Mouse (Mus musculus): ENCODE measurements around the gene Nek11. TPM values are rescaled to one million over a fixed set of nuclear protein-coding genes. Genes with fewer than 3 reads are reported as not detected.
A peak's percentile ranks its signal among the peaks of the same experiment; 100 is the strongest.

Gene Nek11
- total RNA-seq (2017) = 0.19 TPM in 1 of 2 replicates, not detected in the other

- ATAC-seq (replicated peaks in 1 of 2; ENCODE audit: insufficient read depth in 1 of 2, low FRiP score in 2 of 2, low TSS enrichment in 1 of 2, low read depth in 1 of 2, poor library complexity in 2 of 2, severe bottlenecking in 2 of 2) = peak; percentile 98 to 99
Observed at GRCm38 (mm10) chr9:105395218-105395627, at the start of gene Nek11, which contains the start of gene Aste1. Gene Nek11, minus strand, starts transcription at chr9:105395524. Gene Aste1, plus strand, starts transcription at chr9:105395392.

GRCm38 (mm10) chr9:105408549-105408948 lies 13.2 kb upstream of the Nek11 start:
- no peak for ATAC-seq (replicated peaks in 1 of 2; ENCODE audit: insufficient read depth in 1 of 2, low FRiP score in 2 of 2, low TSS enrichment in 1 of 2, low read depth in 1 of 2, poor library complexity in 2 of 2, severe bottlenecking in 2 of 2)

GRCm38 (mm10) chr9:105394720-105395119 lies 604 bp downstream of the Nek11 start:
- no peak for ATAC-seq (replicated peaks in 1 of 2; ENCODE audit: insufficient read depth in 1 of 2, low FRiP score in 2 of 2, low TSS enrichment in 1 of 2, low read depth in 1 of 2, poor library complexity in 2 of 2, severe bottlenecking in 2 of 2)

GRCm38 (mm10) chr9:105390616-105391015 lies 4.7 kb downstream of the Nek11 start:
- no peak for ATAC-seq (replicated peaks in 1 of 2; ENCODE audit: insufficient read depth in 1 of 2, low FRiP score in 2 of 2, low TSS enrichment in 1 of 2, low read depth in 1 of 2, poor library complexity in 2 of 2, severe bottlenecking in 2 of 2)

GRCm38 (mm10) chr9:105389289-105389688 lies 6.0 kb downstream of the Nek11 start:
- ATAC-seq (replicated peaks in 1 of 2; ENCODE audit: insufficient read depth in 1 of 2, low FRiP score in 2 of 2, low TSS enrichment in 1 of 2, low read depth in 1 of 2, poor library complexity in 2 of 2, severe bottlenecking in 2 of 2) = peak in 1 of 2 experiments; percentile 69; a peak in 1 of 4 replicates

- ATAC-seq (replicated peaks in 1 of 2; ENCODE audit: insufficient read depth in 1 of 2, low FRiP score in 2 of 2, low TSS enrichment in 1 of 2, low read depth in 1 of 2, poor library complexity in 2 of 2, severe bottlenecking in 2 of 2) = no peak
Observed at GRCm38 (mm10) chr9:105387403-105387802, 7.9 kb downstream of the Nek11 start.

GRCm38 (mm10) chr9:105379533-105380145 lies 15.7 kb downstream of the Nek11 start:
- no peak for ATAC-seq (replicated peaks in 1 of 2; ENCODE audit: insufficient read depth in 1 of 2, low FRiP score in 2 of 2, low TSS enrichment in 1 of 2, low read depth in 1 of 2, poor library complexity in 2 of 2, severe bottlenecking in 2 of 2)

GRCm38 (mm10) chr9:105377622-105378021 lies 17.7 kb downstream of the Nek11 start:
- ATAC-seq (replicated peaks in 1 of 2; ENCODE audit: insufficient read depth in 1 of 2, low FRiP score in 2 of 2, low TSS enrichment in 1 of 2, low read depth in 1 of 2, poor library complexity in 2 of 2, severe bottlenecking in 2 of 2) = no peak

GRCm38 (mm10) chr9:105376954-105377530 lies 18.3 kb downstream of the Nek11 start:
- ATAC-seq (replicated peaks in 1 of 2; ENCODE audit: insufficient read depth in 1 of 2, low FRiP score in 2 of 2, low TSS enrichment in 1 of 2, low read depth in 1 of 2, poor library complexity in 2 of 2, severe bottlenecking in 2 of 2) = no peak

- no peak for ATAC-seq (replicated peaks in 1 of 2; ENCODE audit: insufficient read depth in 1 of 2, low FRiP score in 2 of 2, low TSS enrichment in 1 of 2, low read depth in 1 of 2, poor library complexity in 2 of 2, severe bottlenecking in 2 of 2)
Observed at GRCm38 (mm10) chr9:105376411-105376810, 18.9 kb downstream of the Nek11 start.

GRCm38 (mm10) chr9:105374361-105374760 lies 21.0 kb downstream of the Nek11 start:
- no peak for ATAC-seq (replicated peaks in 1 of 2; ENCODE audit: insufficient read depth in 1 of 2, low FRiP score in 2 of 2, low TSS enrichment in 1 of 2, low read depth in 1 of 2, poor library complexity in 2 of 2, severe bottlenecking in 2 of 2)

GRCm38 (mm10) chr9:105368605-105369004 lies 26.7 kb downstream of the Nek11 start:
- ATAC-seq (replicated peaks in 1 of 2; ENCODE audit: insufficient read depth in 1 of 2, low FRiP score in 2 of 2, low TSS enrichment in 1 of 2, low read depth in 1 of 2, poor library complexity in 2 of 2, severe bottlenecking in 2 of 2) = no peak

- no peak for ATAC-seq (replicated peaks in 1 of 2; ENCODE audit: insufficient read depth in 1 of 2, low FRiP score in 2 of 2, low TSS enrichment in 1 of 2, low read depth in 1 of 2, poor library complexity in 2 of 2, severe bottlenecking in 2 of 2)
Observed at GRCm38 (mm10) chr9:105366199-105366598, 29.1 kb downstream of the Nek11 start.

GRCm38 (mm10) chr9:105363520-105364231 lies 31.6 kb downstream of the Nek11 start:
- ATAC-seq (replicated peaks in 1 of 2; ENCODE audit: insufficient read depth in 1 of 2, low FRiP score in 2 of 2, low TSS enrichment in 1 of 2, low read depth in 1 of 2, poor library complexity in 2 of 2, severe bottlenecking in 2 of 2) = no peak

GRCm38 (mm10) chr9:105362181-105362580 lies 33.1 kb downstream of the Nek11 start:
- ATAC-seq (replicated peaks in 1 of 2; ENCODE audit: insufficient read depth in 1 of 2, low FRiP score in 2 of 2, low TSS enrichment in 1 of 2, low read depth in 1 of 2, poor library complexity in 2 of 2, severe bottlenecking in 2 of 2) = no peak

GRCm38 (mm10) chr9:105349034-105349433 lies 46.3 kb downstream of the Nek11 start:
- no peak for ATAC-seq (replicated peaks in 1 of 2; ENCODE audit: insufficient read depth in 1 of 2, low FRiP score in 2 of 2, low TSS enrichment in 1 of 2, low read depth in 1 of 2, poor library complexity in 2 of 2, severe bottlenecking in 2 of 2)

- ATAC-seq (replicated peaks in 1 of 2; ENCODE audit: insufficient read depth in 1 of 2, low FRiP score in 2 of 2, low TSS enrichment in 1 of 2, low read depth in 1 of 2, poor library complexity in 2 of 2, severe bottlenecking in 2 of 2) = no peak
Observed at GRCm38 (mm10) chr9:105348242-105349031, 46.9 kb downstream of the Nek11 start.
